In genomic region chr13:75950295-75950694, GRCm38 (mm10) we compare ENCODE assay signal across 14 mouse cellular contexts. TPM values are rescaled to one million over a fixed set of nuclear protein-coding genes. Genes with fewer than 3 reads are reported as not detected.
DNase-seq lines count a peak whose midpoint lies in the region; ATAC-seq and TF ChIP-seq lines count a peak whose summit lies in the region.
"Had no signal": no experiment of that assay in that cellular context is flagged by ENCODE, and none has a peak within 500 bp of the region (broad histone marks: within the 10 kb centered on the region; RNA-seq: fewer than 3 reads in every experiment).

No protein-coding gene starts in this region.

- H3K4me3 ChIP-seq in hindbrain, postnatal 0 days (ENCODE audit: low read length) = no peak overlapping the region
- no peak overlapping the region for H3K4me3 ChIP-seq in hindbrain, embryonic 12.5 days
- H3K4me3 ChIP-seq in lung, postnatal 0 days (ENCODE audit: low read depth, low read length) = no peak overlapping the region
- no peak overlapping the region for H3K4me3 ChIP-seq in embryonic facial prominence, embryonic 14.5 days (ENCODE audit: low read depth, low read length)
- no peak overlapping the region for H3K4me3 ChIP-seq in stomach, embryonic 16.5 days (replicated peaks; ENCODE audit: low read length)
- H3K4me3 ChIP-seq: liver, embryonic 12.5 days had no signal

- no peak for TF ChIP-seq CTCF in hindbrain, postnatal 0 days (IDR thresholded peaks at IDR 0.05; ENCODE audit: low read depth)
- no peak for TF ChIP-seq CTCF in lung, postnatal 0 days (IDR thresholded peaks at IDR 0.05)

- no peak for TF ChIP-seq EP300 in lung, postnatal 0 days (IDR thresholded peaks at IDR 0.05)

- H3K36me3 ChIP-seq in hindbrain, postnatal 0 days (ENCODE audit: insufficient read depth, low read length) = no peaks in the 10 kb centered on the region
- H3K36me3 ChIP-seq in hindbrain, embryonic 12.5 days = no peaks in the 10 kb centered on the region
- H3K36me3 ChIP-seq in lung, postnatal 0 days (ENCODE audit: insufficient read depth, low read length) = no peaks in the 10 kb centered on the region
- no peaks in the 10 kb centered on the region for H3K36me3 ChIP-seq in embryonic facial prominence, embryonic 14.5 days (ENCODE audit: control insufficient read depth, insufficient read depth, low read length)
- H3K36me3 ChIP-seq in stomach, embryonic 16.5 days (ENCODE audit: control insufficient read depth, insufficient read depth, low read length) = no peaks in the 10 kb centered on the region
- H3K36me3 ChIP-seq: liver, embryonic 12.5 days had no signal

- no peak overlapping the region for H3K27ac ChIP-seq in hindbrain, postnatal 0 days
- no peak overlapping the region for H3K27ac ChIP-seq in hindbrain, embryonic 12.5 days
- no peak overlapping the region for H3K27ac ChIP-seq in lung, postnatal 0 days (ENCODE audit: low read length)
- peak overlapping the region; percentile 21; the same call in 1 of the 2 replicates for H3K27ac ChIP-seq in embryonic facial prominence, embryonic 14.5 days (replicated peaks; ENCODE audit: low read depth, low read length)
- no peak overlapping the region for H3K27ac ChIP-seq in stomach, embryonic 16.5 days (ENCODE audit: low read length)
- H3K27ac ChIP-seq: liver, embryonic 12.5 days had no signal

- DNase-seq in hindbrain, postnatal 0 days (ENCODE audit: low spot score) = peak; percentile 9
- peak; percentile 48 for DNase-seq in lung, postnatal 0 days (ENCODE audit: low spot score)
- DNase-seq in lung, postnatal 36 days = no peak
- peak; percentile 87 for DNase-seq in embryonic facial prominence, embryonic 14.5 days (ENCODE audit: low spot score)
- DNase-seq in right cerebral cortex, postnatal 25 days = no peak
- DNase-seq: cerebellum, adult 9-11 months; heart, postnatal 36 days; kidney, adult 2 months; thymus, postnatal 4 days had no signal

- H3K4me2 ChIP-seq in hindbrain, postnatal 0 days (ENCODE audit: low read depth, low read length) = no peak overlapping the region
- no peak overlapping the region for H3K4me2 ChIP-seq in hindbrain, embryonic 12.5 days (replicated peaks)
- no peak overlapping the region for H3K4me2 ChIP-seq in lung, postnatal 0 days (replicated peaks; ENCODE audit: low read depth, low read length)
- no peak overlapping the region for H3K4me2 ChIP-seq in embryonic facial prominence, embryonic 14.5 days (ENCODE audit: low read depth, low read length)
- H3K4me2 ChIP-seq in stomach, embryonic 16.5 days (ENCODE audit: low read depth, low read length) = no peak overlapping the region
- H3K4me2 ChIP-seq: liver, embryonic 12.5 days had no signal

- ATAC-seq in hindbrain, postnatal 0 days = no peak
- no peak for ATAC-seq in hindbrain, embryonic 12.5 days (ENCODE audit: low FRiP score)
- no peak for ATAC-seq in lung, postnatal 0 days
- peak; percentile 76 for ATAC-seq in embryonic facial prominence, embryonic 14.5 days (ENCODE audit: low read depth)
- ATAC-seq in stomach, embryonic 16.5 days (ENCODE audit: insufficient read depth, low FRiP score) = peak; percentile 64; the same call in 1 of the 2 replicates
- ATAC-seq: liver, embryonic 12.5 days; Patski had no signal

- H3K9ac ChIP-seq in hindbrain, postnatal 0 days (replicated peaks; ENCODE audit: low read length) = no peak overlapping the region
- no peak overlapping the region for H3K9ac ChIP-seq in hindbrain, embryonic 12.5 days
- H3K9ac ChIP-seq in lung, postnatal 0 days (replicated peaks; ENCODE audit: low read depth) = no peak overlapping the region
- peak overlapping the region; percentile 5; the same call in 1 of the 2 replicates for H3K9ac ChIP-seq in embryonic facial prominence, embryonic 14.5 days (ENCODE audit: low read depth, low read length)
- no peak overlapping the region for H3K9ac ChIP-seq in stomach, embryonic 16.5 days (ENCODE audit: low read length)
- H3K9ac ChIP-seq: liver, embryonic 12.5 days had no signal

- no peaks in the 10 kb centered on the region for H3K9me3 ChIP-seq in hindbrain, postnatal 0 days (ENCODE audit: low read length)
- no peaks in the 10 kb centered on the region; the same call in 1 of the 2 replicates for H3K9me3 ChIP-seq in hindbrain, embryonic 12.5 days (replicated peaks)
- H3K9me3 ChIP-seq in lung, postnatal 0 days (ENCODE audit: low read length) = no peaks in the 10 kb centered on the region
- no peaks in the 10 kb centered on the region for H3K9me3 ChIP-seq in embryonic facial prominence, embryonic 14.5 days (ENCODE audit: control insufficient read depth, low read length)
- no peaks in the 10 kb centered on the region for H3K9me3 ChIP-seq in stomach, embryonic 16.5 days (replicated peaks; ENCODE audit: control insufficient read depth, low read length)
- H3K9me3 ChIP-seq: liver, embryonic 12.5 days had no signal

- H3K27me3 ChIP-seq in hindbrain, postnatal 0 days (ENCODE audit: insufficient read depth, low read length) = no peaks in the 10 kb centered on the region
- H3K27me3 ChIP-seq in hindbrain, embryonic 12.5 days = no peaks in the 10 kb centered on the region
- no peaks in the 10 kb centered on the region for H3K27me3 ChIP-seq in lung, postnatal 0 days (replicated peaks; ENCODE audit: insufficient read depth, low read length)
- no peaks in the 10 kb centered on the region for H3K27me3 ChIP-seq in embryonic facial prominence, embryonic 14.5 days (replicated peaks; ENCODE audit: control insufficient read depth, insufficient read depth, low read length)
- no peaks in the 10 kb centered on the region for H3K27me3 ChIP-seq in stomach, embryonic 16.5 days (ENCODE audit: control insufficient read depth, insufficient read depth, low read length)
- H3K27me3 ChIP-seq: liver, embryonic 12.5 days; Patski had no signal

- 55% methylated on average over 1 of the region's 1 CpGs for WGBS in hindbrain, postnatal 0 days
- WGBS in hindbrain, embryonic 12.5 days = 55% methylated on average over 1 of the region's 1 CpGs
- 23% methylated on average over 1 of the region's 1 CpGs for WGBS in lung, postnatal 0 days
- WGBS in embryonic facial prominence, embryonic 14.5 days = 14% methylated on average over 1 of the region's 1 CpGs
- whole genome bisulfite sequencing in stomach, embryonic 16.5 days = 24% methylated on average over 1 of the region's 1 CpGs

- no peaks in the 10 kb centered on the region for H3K4me1 ChIP-seq in hindbrain, postnatal 0 days (ENCODE audit: insufficient read depth, low read length)
- H3K4me1 ChIP-seq in hindbrain, embryonic 12.5 days = no peaks in the 10 kb centered on the region
- no peaks in the 10 kb centered on the region for H3K4me1 ChIP-seq in lung, postnatal 0 days (ENCODE audit: insufficient read depth, low read depth, low read length)
- no peaks in the 10 kb centered on the region for H3K4me1 ChIP-seq in embryonic facial prominence, embryonic 14.5 days (ENCODE audit: control insufficient read depth, insufficient read depth, low read length)
- H3K4me1 ChIP-seq in stomach, embryonic 16.5 days (ENCODE audit: control insufficient read depth, insufficient read depth, low read length) = peaks cover 2% of the 10 kb centered on the region; the same call in 1 of the 2 replicates
- H3K4me1 ChIP-seq: liver, embryonic 12.5 days had no signal

RNA-seq across cellular contexts. Expression of gene Rhobtb3, which starts 6.6 kb away (rescaled TPM):
- total RNA-seq in hindbrain, postnatal 0 days (2014; rRNA removed) = 30.8 and 34.9 TPM in 2 replicates
- polyA plus RNA-seq in hindbrain, postnatal 0 days (2015; fragmentation: Nextera tagmentation; extraction: Ambion mirVana) = 14.1 and 14.2 TPM in 2 replicates
- polyA plus RNA-seq in hindbrain, embryonic 12.5 days (2016; fragmentation: Nextera tagmentation; extraction: Ambion mirVana) = 54.9 and 56.6 TPM in 2 replicates
- polyA plus RNA-seq in lung, postnatal 0 days (2015; fragmentation: Nextera tagmentation; extraction: Ambion mirVana) = 8.6 and 9.0 TPM in 2 replicates
- 43.0 and 47.6 TPM in 2 replicates for polyA plus RNA-seq in embryonic facial prominence, embryonic 14.5 days (2014; fragmentation: Nextera tagmentation; extraction: Ambion mirVana)
- 17.6 and 20.0 TPM in 2 replicates for polyA plus RNA-seq in stomach, embryonic 16.5 days (2015; fragmentation: Nextera tagmentation; extraction: Ambion mirVana)

RNA-seq across cellular contexts. Expression of gene Spata9, which starts 16.7 kb away (rescaled TPM):
- total RNA-seq in hindbrain, postnatal 0 days (2014; rRNA removed) = 0.16 and 1.5 TPM in 2 replicates
- polyA plus RNA-seq in hindbrain, postnatal 0 days (2015; fragmentation: Nextera tagmentation; extraction: Ambion mirVana) = 3.5 and 3.8 TPM in 2 replicates
- polyA plus RNA-seq in hindbrain, embryonic 12.5 days (2016; fragmentation: Nextera tagmentation; extraction: Ambion mirVana) = 0.98 and 1.4 TPM in 2 replicates
- 0.43 and 0.73 TPM in 2 replicates for polyA plus RNA-seq in lung, postnatal 0 days (2015; fragmentation: Nextera tagmentation; extraction: Ambion mirVana)
- polyA plus RNA-seq in embryonic facial prominence, embryonic 14.5 days (2014; fragmentation: Nextera tagmentation; extraction: Ambion mirVana) = 0.72 and 0.93 TPM in 2 replicates
- 0.35 and 0.57 TPM in 2 replicates for polyA plus RNA-seq in stomach, embryonic 16.5 days (2015; fragmentation: Nextera tagmentation; extraction: Ambion mirVana)
- total RNA-seq: adrenal gland, adult 18-20 months; heart, postnatal 36 days had no signal
- polyA plus RNA-seq: kidney, adult 2 months had no signal

Comparison
In these comparisons a context has a peak if more than half of its experiments do, and no peak if none do; other contexts are left out.
1. DNase-seq: peak in hindbrain, postnatal 0 days (single experiment), lung, postnatal 0 days (single experiment) and embryonic facial prominence, embryonic 14.5 days (single experiment); none in lung, postnatal 36 days (single experiment) and right cerebral cortex, postnatal 25 days (single experiment).
2. ATAC-seq: peak in embryonic facial prominence, embryonic 14.5 days (single experiment) and stomach, embryonic 16.5 days (single experiment); none in hindbrain, postnatal 0 days (single experiment), hindbrain, embryonic 12.5 days (single experiment) and lung, postnatal 0 days (single experiment).